ENCODE assay signal across 26 mouse cellular contexts in genomic region chr6:112546033-112546432, GRCm38 (mm10). TPM values are rescaled to one million over a fixed set of nuclear protein-coding genes. Genes with fewer than 3 reads are reported as not detected.
"Had no signal": no experiment of that assay in that cellular context is flagged by ENCODE, and none has a peak within 500 bp of the region (broad histone marks: within the 10 kb centered on the region; RNA-seq: fewer than 3 reads in every experiment).

No protein-coding gene starts in this region.

- ATAC-seq: hindbrain, embryonic 16.5 days; inflammation-experienced regulatory T-cells, adult 6 months; intestine, embryonic 15.5 days; intestine, postnatal 0 days had no signal

- H3K9ac ChIP-seq: heart, embryonic 12.5 days; hindbrain, embryonic 12.5 days; hindbrain, embryonic 14.5 days; intestine, embryonic 15.5 days; limb, embryonic 12.5 days; liver, embryonic 13.5 days; liver, embryonic 15.5 days had no signal

- H3K27ac ChIP-seq: gastrocnemius, adult 2 months; heart, adult 2 months; hindbrain, embryonic 10.5 days; hindbrain, embryonic 12.5 days; hindbrain, embryonic 14.5 days; intestine, embryonic 15.5 days; layer of hippocampus, adult 2 months; left cerebral cortex, adult 2 months; limb, embryonic 10.5 days; limb, embryonic 12.5 days; liver, embryonic 13.5 days; liver, embryonic 15.5 days had no signal

- H3K36me3 ChIP-seq: heart, embryonic 12.5 days; hindbrain, embryonic 10.5 days; hindbrain, embryonic 12.5 days; intestine, embryonic 15.5 days; limb, embryonic 10.5 days; limb, embryonic 12.5 days; liver, embryonic 13.5 days; liver, embryonic 15.5 days had no signal

- H3K4me3 ChIP-seq: gastrocnemius, adult 2 months; heart, adult 2 months; heart, embryonic 12.5 days; hindbrain, embryonic 10.5 days; hindbrain, embryonic 12.5 days; intestine, embryonic 15.5 days; layer of hippocampus, adult 2 months; left cerebral cortex, adult 2 months; limb, embryonic 10.5 days; limb, embryonic 12.5 days; liver, embryonic 13.5 days; liver, embryonic 15.5 days had no signal

- H3K4me2 ChIP-seq: heart, embryonic 12.5 days; hindbrain, embryonic 12.5 days; hindbrain, embryonic 14.5 days; intestine, embryonic 15.5 days; limb, embryonic 12.5 days; liver, embryonic 11.5 days; liver, embryonic 13.5 days; liver, embryonic 15.5 days had no signal

- H3K4me1 ChIP-seq: hindbrain, embryonic 10.5 days; hindbrain, embryonic 12.5 days; intestine, embryonic 15.5 days; liver, embryonic 13.5 days; liver, embryonic 15.5 days had no signal

- H3K27me3 ChIP-seq: heart, embryonic 12.5 days; hindbrain, embryonic 12.5 days; intestine, embryonic 15.5 days; liver, embryonic 13.5 days; liver, embryonic 15.5 days had no signal

- DNase-seq: gastrocnemius, adult 2 months; gastrocnemius, postnatal 10 days; gastrocnemius, postnatal 25 days; heart, adult 2 months; heart, postnatal 10 days; heart, postnatal 4 days; kidney, adult 18-20 months; kidney, adult 8-10 months; kidney, postnatal 14 days; kidney, postnatal 36 days; liver; liver, embryonic 13.5 days had no signal

- H3K9me3 ChIP-seq: heart, embryonic 12.5 days; hindbrain, embryonic 10.5 days; hindbrain, embryonic 12.5 days; intestine, embryonic 15.5 days; limb, embryonic 10.5 days; limb, embryonic 12.5 days; liver, embryonic 13.5 days; liver, embryonic 15.5 days had no signal

RNA-seq across cellular contexts. Expression of gene Oxtr, which starts 56.3 kb away (rescaled TPM):
- polyA plus RNA-seq: inflammation-experienced regulatory T-cells, adult 6 months; liver, embryonic 11.5 days; liver, embryonic 13.5 days; liver, embryonic 15.5 days had no signal
